Mouse (Mus musculus) thymus, postnatal 14 days (tissue): ENCODE results near the gene Taf3.

Experiments used
- DNase-seq: peaks from one replicate; pipeline ENCODE4 v3.0.0; 2021

The Taf3 gene

GRCm38 (mm10) chr2:9888913-9889650 is 159.3 kb downstream of the Taf3 start, which contains the start of gene 9230102O04Rik:
Gene 9230102O04Rik, minus strand, starts transcription at chr2:9889540.
- peak; percentile 64 for DNase-seq

- DNase-seq = no peak
These were observed 160.8 kb downstream of the Taf3 start for GRCm38 (mm10) chr2:9887636-9888035.

- DNase-seq = no peak
These were observed 161.3 kb downstream of the Taf3 start for GRCm38 (mm10) chr2:9886921-9887610.

- DNase-seq = no peak
These were observed 162.4 kb downstream of the Taf3 start for GRCm38 (mm10) chr2:9886031-9886430.

GRCm38 (mm10) chr2:9885217-9885770 is 163.1 kb downstream of the Taf3 start:
- no peak for DNase-seq

GRCm38 (mm10) chr2:9884533-9885216 is 163.7 kb downstream of the Taf3 start:
- no peak for DNase-seq

GRCm38 (mm10) chr2:9883803-9884532 is 164.4 kb downstream of the Taf3 start:
- no peak for DNase-seq

GRCm38 (mm10) chr2:9882926-9883802 is 165.2 kb downstream of the Taf3 start:
- no peak for DNase-seq

GRCm38 (mm10) chr2:9882371-9882925 is 165.9 kb downstream of the Taf3 start:
- DNase-seq = no peak

GRCm38 (mm10) chr2:9881611-9882023 is 166.8 kb downstream of the Taf3 start:
- DNase-seq = no peak

GRCm38 (mm10) chr2:9881051-9881591 is 167.3 kb downstream of the Taf3 start, which contains the start of gene 4930412O13Rik:
Gene 4930412O13Rik, plus strand, starts transcription at chr2:9881252.
- DNase-seq = no peak

- no peak for DNase-seq
These were observed 168.1 kb downstream of the Taf3 start for GRCm38 (mm10) chr2:9880271-9880670.

GRCm38 (mm10) chr2:9879493-9879892 is 168.9 kb downstream of the Taf3 start:
- peak; percentile 97 for DNase-seq

- peak; percentile 43 for DNase-seq
These were observed 169.3 kb downstream of the Taf3 start for GRCm38 (mm10) chr2:9879092-9879491.

- DNase-seq = peak; percentile 90
These were observed 169.8 kb downstream of the Taf3 start for GRCm38 (mm10) chr2:9878564-9879081.

- peak; percentile 63 for DNase-seq
These were observed 170.3 kb downstream of the Taf3 start for GRCm38 (mm10) chr2:9877966-9878563.

- peak; percentile 62 for DNase-seq
These were observed 171.1 kb downstream of the Taf3 start for GRCm38 (mm10) chr2:9877326-9877690.

- peak; percentile 60 for DNase-seq
These were observed 171.6 kb downstream of the Taf3 start for GRCm38 (mm10) chr2:9876621-9877325.

- DNase-seq = peak; percentile 71
These were observed 172.6 kb downstream of the Taf3 start for GRCm38 (mm10) chr2:9875676-9876357.
